Mouse (Mus musculus) common myeloid progenitor, adult 5-6 weeks (primary cell): ENCODE data around the gene Dnm3. TPM values are rescaled to one million over a fixed set of nuclear protein-coding genes. Genes with fewer than 3 reads are reported as not detected.
"Not testable (repeated sequence)": the region's sequence is repeated elsewhere in the genome, so short reads cannot be mapped to it uniquely, and the experiment has no call there.

Source experiments
- ATAC-seq: replicated peaks from 2 replicates; pipeline ENCODE4 v1.8.0; 2016; ENCODE audit warnings: low read depth, mild to moderate bottlenecking, moderate TSS enrichment, inconsistent platforms; ENCODE audit not compliant: poor library complexity, severe bottlenecking
- total RNA-seq: library from RNA; stranded (forward); fragments of 200-1000, 187-1606 nt; gene quantifications from 2 replicates; pipeline ENCODE4 v1.2.3, GENCODE M21; 2017

The Dnm3 gene
- total RNA-seq, 1 experiment from 2014 or later = not detected

GRCm38 (mm10) chr1:162436672-162437071 is 41.2 kb downstream of the Dnm3 start:
- ATAC-seq = no peak

- no peak for ATAC-seq
Measured at GRCm38 (mm10) chr1:162428904-162429303, 48.9 kb downstream of the Dnm3 start.

- ATAC-seq = no peak
Measured at GRCm38 (mm10) chr1:162425930-162426478, 51.8 kb downstream of the Dnm3 start.

- no peak for ATAC-seq
Measured at GRCm38 (mm10) chr1:162422826-162423225, 55.0 kb downstream of the Dnm3 start.

- ATAC-seq = 0 out of 2 replicates have a peak, but pooled peaks have one; percentile 39
Measured at GRCm38 (mm10) chr1:162413791-162414190, 64.0 kb downstream of the Dnm3 start.

- ATAC-seq = no peak
Measured at GRCm38 (mm10) chr1:162412787-162413429, 64.9 kb downstream of the Dnm3 start.

DNA sequence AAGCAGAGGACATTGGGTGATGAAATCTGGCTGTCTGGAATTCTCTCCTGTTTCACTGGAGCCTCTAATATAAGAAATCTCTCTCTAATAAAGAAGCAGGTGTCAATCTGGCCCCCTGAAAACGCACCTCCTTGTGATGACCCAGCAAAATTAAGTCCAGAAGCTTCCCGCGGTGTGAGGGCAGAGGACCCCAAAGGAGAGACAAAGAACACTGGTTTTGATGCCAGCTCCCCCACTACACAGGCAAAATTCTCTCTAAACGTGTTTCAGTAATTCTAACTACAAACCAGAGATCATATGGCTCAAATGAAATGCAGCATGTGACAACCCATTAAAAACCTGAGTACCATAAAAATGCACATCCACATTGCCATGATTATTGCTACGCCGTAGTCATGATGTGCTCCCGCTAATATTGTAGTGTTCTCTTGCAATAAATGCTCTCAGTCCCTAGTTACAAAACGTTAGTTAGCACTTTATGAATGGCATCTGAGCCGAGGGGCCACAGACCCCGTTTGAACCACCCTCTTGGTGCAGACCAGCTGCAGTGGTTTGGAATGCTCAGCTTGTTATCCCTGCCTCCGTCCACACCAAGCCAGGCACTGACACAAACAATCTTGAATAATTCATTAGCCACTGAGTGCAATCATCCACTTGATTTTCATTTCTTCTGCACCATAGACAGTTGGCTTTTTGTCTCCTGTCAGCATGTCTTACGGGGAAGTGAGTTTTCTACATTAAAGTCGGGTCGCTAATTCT is 67.4 kb downstream of the Dnm3 start:
- no peak for ATAC-seq

DNA sequence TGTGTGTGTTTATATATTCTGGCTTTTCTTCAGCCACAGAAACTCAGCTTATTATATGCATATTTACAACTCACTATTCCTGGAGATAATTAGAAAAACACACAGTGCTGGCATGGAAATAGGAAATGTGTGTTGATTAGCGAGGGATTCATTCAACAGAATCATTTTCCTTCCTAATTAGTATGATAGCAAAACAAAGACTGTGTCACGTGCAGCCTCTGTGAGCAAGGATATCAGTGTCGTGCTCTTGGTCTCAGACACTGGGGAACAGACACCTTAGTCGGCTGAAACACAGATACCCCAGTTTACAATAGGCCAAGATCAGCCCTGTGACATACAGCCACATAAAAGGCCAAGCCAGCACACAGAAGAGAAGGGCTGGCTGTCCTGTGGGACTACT is 83.3 kb downstream of the Dnm3 start:
- no peak for ATAC-seq

DNA sequence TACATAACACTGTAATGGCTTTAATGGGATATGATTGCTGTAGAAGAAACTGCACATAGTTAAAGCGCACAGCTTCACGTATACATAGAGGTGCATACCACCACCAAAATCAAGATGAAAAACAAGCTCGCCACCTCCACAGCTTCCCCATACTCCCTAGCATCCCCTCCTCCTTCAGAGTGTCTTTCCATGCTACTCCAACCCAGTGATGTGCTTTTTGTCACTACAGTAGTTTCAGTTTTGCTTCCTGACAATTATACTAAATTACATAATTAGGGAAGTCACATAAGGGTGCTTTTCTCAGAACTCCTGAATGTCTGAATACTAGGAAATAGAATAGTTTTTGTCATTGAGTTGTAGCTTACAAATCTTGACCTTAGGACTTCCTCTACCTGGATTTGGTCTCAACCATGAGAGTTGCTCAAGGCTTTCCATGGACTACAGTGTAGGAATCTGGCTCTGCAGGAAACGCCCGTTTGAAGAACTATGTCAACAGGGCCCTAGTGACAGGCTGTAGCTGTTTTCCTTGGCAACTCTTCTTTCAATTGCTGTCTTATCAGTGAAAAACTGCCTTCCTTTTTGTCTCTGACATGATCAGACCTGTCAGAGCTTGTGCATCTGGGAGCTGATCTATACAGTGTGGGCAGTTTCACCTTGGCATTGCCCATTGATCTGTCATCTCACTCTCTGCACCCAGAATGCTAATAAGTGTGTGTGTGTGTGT is 89.2 kb downstream of the Dnm3 start:
- no peak; the same call in 1 of the 2 replicates for ATAC-seq

DNA sequence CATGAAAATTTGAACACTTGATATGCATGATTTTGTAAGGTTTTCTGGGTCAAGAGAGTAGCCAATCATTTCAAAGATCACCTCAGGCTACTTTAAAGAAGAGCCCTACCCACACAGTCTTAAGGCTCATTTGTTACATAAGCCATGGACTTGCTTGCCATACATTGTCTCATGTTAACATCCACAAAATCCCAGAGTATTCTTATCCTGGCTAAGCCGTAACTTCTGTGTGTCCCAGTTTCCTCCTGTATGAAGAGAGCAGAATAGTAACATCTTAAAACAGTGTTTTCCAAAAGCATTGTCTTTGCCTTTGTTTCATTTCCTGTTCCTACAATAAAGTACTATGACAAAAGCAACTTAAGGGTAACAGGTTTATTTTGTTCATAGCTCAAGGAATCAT is 104.8 kb downstream of the Dnm3 start:
- ATAC-seq = not testable (repeated sequence)

DNA sequence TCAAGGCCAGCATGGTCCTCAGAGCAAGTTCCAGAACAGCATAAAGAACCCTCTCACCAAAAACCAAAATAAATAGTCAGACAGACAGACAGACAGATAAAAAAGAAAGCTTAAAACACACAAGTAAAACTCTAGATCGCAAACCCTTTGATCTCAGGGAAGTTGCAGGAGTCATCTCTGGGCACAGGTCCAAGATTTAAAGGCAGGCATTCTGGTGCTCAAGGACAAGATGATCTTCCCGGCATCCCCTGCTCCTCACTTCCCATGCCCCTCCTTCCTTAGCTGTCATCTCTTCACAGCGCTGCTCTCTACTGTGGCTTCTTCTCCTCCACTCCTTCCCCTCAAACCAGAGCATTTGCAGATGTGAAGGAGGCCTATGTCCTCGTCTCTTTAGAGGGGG is 108.1 kb downstream of the Dnm3 start:
- ATAC-seq = no peak

GRCm38 (mm10) chr1:162361978-162362377 is 115.9 kb downstream of the Dnm3 start:
- no peak for ATAC-seq

DNA sequence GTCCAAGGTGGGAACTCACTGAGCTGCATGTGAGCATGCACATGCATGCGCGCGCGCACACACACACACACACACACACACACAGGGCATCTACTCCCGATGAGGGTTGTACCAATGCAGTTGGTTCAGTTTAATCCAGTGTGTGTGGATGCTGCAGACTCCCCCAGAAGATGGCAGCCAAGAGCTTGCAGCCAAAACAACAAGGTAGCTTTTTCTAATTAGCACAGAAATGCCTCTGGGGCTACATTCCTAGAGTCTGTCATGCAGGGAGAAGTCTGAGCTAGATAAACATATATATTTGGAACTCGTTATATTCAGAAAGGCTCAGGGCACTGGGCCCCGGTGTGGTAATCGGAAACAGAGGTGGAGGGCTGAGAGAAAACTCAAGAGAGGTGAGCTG is 118.6 kb downstream of the Dnm3 start:
- peak; percentile 69 for ATAC-seq

GRCm38 (mm10) chr1:162358036-162358435 is 119.8 kb downstream of the Dnm3 start:
- ATAC-seq = peak; percentile 74

DNA sequence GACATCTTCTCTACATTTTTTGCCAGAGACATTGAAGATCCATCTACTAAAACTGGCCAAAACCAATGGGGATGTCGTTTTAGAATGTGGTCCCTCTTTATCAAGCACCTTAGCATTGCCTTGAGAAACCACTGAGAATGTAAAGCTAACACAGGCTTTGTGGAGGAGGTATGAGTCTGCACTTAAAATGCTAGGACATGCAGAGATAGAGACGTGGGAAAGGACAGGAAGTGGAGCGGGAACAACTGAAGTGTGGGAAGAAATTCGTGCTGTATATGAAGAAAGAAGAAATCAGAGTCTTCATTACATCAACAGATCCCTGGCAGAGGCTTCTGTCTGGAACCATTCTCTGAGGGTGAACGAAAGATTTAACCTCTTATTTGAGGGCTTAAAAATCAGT is 121.4 kb downstream of the Dnm3 start:
- ATAC-seq = no peak

DNA sequence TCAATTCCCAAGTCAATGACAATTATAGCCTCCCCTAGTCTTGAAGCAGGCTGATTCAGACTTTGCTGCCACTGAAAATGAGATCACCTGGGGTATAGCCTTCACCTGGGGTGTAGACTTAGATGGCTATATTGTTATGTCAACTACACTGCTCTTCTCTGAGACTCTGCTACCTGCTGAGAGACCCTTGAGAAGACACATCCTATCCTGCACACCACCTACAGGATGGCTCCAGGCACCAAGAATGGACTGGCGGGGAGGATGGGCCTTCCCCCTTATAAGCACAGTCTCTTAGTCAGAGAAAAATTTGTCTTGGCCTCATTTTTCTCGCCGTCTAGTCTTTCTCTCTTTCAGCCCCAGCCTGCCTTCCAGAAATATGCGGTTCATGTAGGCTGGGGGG is 123.1 kb downstream of the Dnm3 start:
- no peak for ATAC-seq

GRCm38 (mm10) chr1:162353831-162354230 is 124.0 kb downstream of the Dnm3 start:
- no peak for ATAC-seq

DNA sequence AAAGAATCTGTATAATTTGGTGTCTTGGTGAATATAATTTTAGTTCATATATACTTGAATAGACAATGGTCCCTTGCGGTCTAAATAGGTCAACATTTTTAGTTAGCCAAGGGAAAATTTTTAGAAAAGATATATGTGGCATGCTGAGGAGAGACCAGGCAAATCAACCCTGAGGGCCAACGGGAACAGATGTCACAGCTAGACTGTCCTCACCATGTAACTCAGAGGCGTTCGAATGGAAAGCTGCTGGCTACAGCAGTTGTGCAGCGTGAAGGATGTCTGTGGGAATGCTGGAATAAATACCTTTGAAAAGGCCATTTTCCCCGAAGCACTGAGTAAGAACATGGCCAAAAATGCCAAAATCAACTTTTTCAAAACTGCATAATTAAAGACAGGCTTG is 128.5 kb downstream of the Dnm3 start:
- ATAC-seq = no peak

DNA sequence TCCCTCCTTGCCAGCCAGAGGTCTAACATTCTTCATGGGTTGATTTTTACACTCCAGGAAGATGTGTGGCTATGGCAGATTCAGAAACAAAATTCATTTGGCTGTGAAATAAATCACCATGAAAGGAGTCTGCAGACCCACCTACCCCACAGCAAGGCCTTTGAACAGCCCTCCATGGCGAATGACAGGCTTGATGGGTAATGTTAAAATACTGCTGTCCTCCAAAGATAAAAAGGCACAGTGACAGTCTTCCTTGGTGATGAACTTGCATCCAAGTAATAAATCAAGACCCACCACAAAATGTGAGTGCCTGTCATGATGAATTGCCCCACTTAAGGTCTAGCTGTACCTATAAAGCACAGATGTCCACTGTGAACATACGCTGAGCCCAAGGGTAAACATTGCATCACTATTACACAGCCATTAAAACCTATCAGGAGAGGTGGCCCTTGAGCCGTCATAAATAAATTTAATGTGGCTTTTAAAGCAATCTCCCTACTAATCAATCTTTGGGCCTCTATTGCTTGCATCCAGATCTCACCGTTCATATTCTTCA is 131.3 kb downstream of the Dnm3 start:
- ATAC-seq = no peak

GRCm38 (mm10) chr1:162337170-162337569 is 140.7 kb downstream of the Dnm3 start:
- ATAC-seq = no peak
